Mouse (Mus musculus) lung, adult 2 months (tissue): ENCODE measurements around the gene Ptk6.

Experiments used
- CTCF ChIP-seq: fragments of 200-500 bp; IDR thresholded peaks from 2 replicates; pipeline ENCODE4 v1.5.1; 2011; ENCODE audit warnings: mild to moderate bottlenecking, low read length, control low read depth; ENCODE audit not compliant: insufficient read depth
- POLR2A ChIP-seq: fragments of 200-500 bp; IDR thresholded peaks from 2 replicates; pipeline ENCODE4 v1.6.1; 2011; ENCODE audit warnings: low read depth, mild to moderate bottlenecking, control low read depth, low read length, borderline replicate concordance; ENCODE audit errors: extremely low read depth

DNA sequence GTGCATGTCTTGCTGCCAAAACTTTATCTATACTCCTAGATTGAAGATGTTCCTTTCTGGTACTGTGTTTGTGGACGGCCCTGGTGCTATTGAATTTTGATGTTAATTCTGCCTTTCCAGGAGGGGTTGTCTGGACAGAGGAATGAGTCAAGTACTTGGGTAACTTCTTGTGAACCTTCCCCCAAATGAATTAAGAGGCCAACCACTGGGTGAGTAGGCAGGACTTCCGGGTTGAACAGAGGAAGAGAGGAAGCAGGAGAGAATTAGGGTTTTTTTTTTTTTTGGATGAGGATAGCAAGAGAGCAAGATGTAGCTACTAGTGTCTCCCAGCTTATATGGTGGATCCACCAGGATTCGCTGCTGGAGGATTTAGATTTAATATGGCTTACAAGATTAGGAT lies 24.6 kb downstream of the Ptk6 start:
- TF ChIP-seq POLR2A, result no peak
- TF ChIP-seq CTCF, result no peak
